Mouse (Mus musculus) stomach, embryonic 14.5 days (tissue): ENCODE measurements around the gene Klk15. TPM values are rescaled to one million over a fixed set of nuclear protein-coding genes. Genes with fewer than 3 reads are reported as not detected.
"Not testable (repeated sequence)": the region's sequence is repeated elsewhere in the genome, so short reads cannot be mapped to it uniquely, and the experiment has no call there.

Experiments used
- ATAC-seq: fragments of 200-750 bp; cut with Nextera tagmentation; 2 replicates; pipeline ENCODE4 v1.8.0; 2017; ENCODE audit warnings: low read depth, moderate TSS enrichment; ENCODE audit not compliant: insufficient number of reproducible peaks, insufficient read depth, low FRiP score
- H3K27ac ChIP-seq: fragments of 300-500 bp; sonication (generic); 2 replicates; pipeline ENCODE4 v1.5.1; 2014; ENCODE audit warnings: mild to moderate bottlenecking, low read length, moderate library complexity, mixed read lengths
- H3K27me3 ChIP-seq: fragments of 300-500 bp; sonication (generic); 2 replicates; pipeline ENCODE4 v1.6.1; 2014; ENCODE audit warnings: low read length, control low read depth, mixed read lengths; ENCODE audit not compliant: control insufficient read depth, insufficient read depth
- H3K36me3 ChIP-seq: fragments of 300-500 bp; sonication (generic); 2 replicates; pipeline ENCODE4 v1.6.1; 2014; ENCODE audit warnings: mild to moderate bottlenecking, control low read depth, low read length, moderate library complexity, mixed read lengths; ENCODE audit not compliant: control insufficient read depth, insufficient read depth
- H3K4me1 ChIP-seq: fragments of 300-500 bp; sonication (generic); 2 replicates; pipeline ENCODE4 v1.6.1; 2014; ENCODE audit warnings: low read length, control low read depth, mixed read lengths; ENCODE audit not compliant: control insufficient read depth, insufficient read depth
- H3K4me2 ChIP-seq: fragments of 300-500 bp; sonication (generic); replicated peaks from 2 replicates; pipeline ENCODE4 v1.6.1; 2014; ENCODE audit warnings: low read depth, low read length, control low read depth
- H3K4me3 ChIP-seq: fragments of 300-500 bp; sonication (generic); 2 replicates; pipeline ENCODE4 v1.5.1; 2014; ENCODE audit warnings: low read depth, low read length, control low read depth
- H3K9ac ChIP-seq: fragments of 300-500 bp; sonication (generic); replicated peaks from 2 replicates; pipeline ENCODE4 v1.6.1; 2014; ENCODE audit warnings: low read depth, mild to moderate bottlenecking, control low read depth, low read length, moderate library complexity, mixed read lengths
- H3K9me3 ChIP-seq: fragments of 300-500 bp; sonication (generic); 2 replicates; pipeline ENCODE4 v1.6.1; 2016; ENCODE audit warnings: low read depth, low read length, control low read depth; ENCODE audit not compliant: control insufficient read depth
- WGBS: fragments of 180-500 bp; shearing (Covaris S2); extraction: QIAGEN DNeasy Blood & Tissue Kit; methylation state at CpG from one replicate; pipeline ENCODE4 v1.1.7; 2014; 5-methylcytosine and 5-hydroxymethylcytosine counted together
- polyA plus RNA-seq: library from polyadenylated mRNA; unstranded; fragments of >200 nt; fragmentation: Nextera tagmentation; extraction: Ambion mirVana; gene quantifications from 2 replicates; pipeline ENCODE4 v1.2.1, GENCODE M21; 2014

Gene Klk15
- polyA plus RNA-seq, 1 experiment from 2014 or later, result not detected

GRCm38 (mm10) chr7:43921087-43921486 is 12.5 kb upstream of the Klk15 start:
- no peak overlapping the region for H3K27ac ChIP-seq
- no peak for ATAC-seq
- H3K36me3 ChIP-seq, result no peaks in the 10 kb centered on the region
- no peaks in the 10 kb centered on the region for H3K9me3 ChIP-seq
- no peaks in the 10 kb centered on the region for H3K27me3 ChIP-seq
- H3K4me1 ChIP-seq, result no peaks in the 10 kb centered on the region
- H3K9ac ChIP-seq, result no peak overlapping the region
- 78% methylated on average over 6 of the region's 6 CpGs for WGBS
- no peak overlapping the region for H3K4me3 ChIP-seq
- no peak overlapping the region for H3K4me2 ChIP-seq

GRCm38 (mm10) chr7:43921941-43922340 is 11.6 kb upstream of the Klk15 start:
- Histone ChIP-seq H3K4me2 (no peak overlapping the region), H3K9me3 (no peaks in the 10 kb centered on the region), H3K27me3 (no peaks in the 10 kb centered on the region), H3K4me3 (no peak overlapping the region), H3K4me1 (no peaks in the 10 kb centered on the region), H3K36me3 (no peaks in the 10 kb centered on the region), H3K9ac (no peak overlapping the region), H3K27ac (no peak overlapping the region)
- WGBS, result 80% methylated on average over 2 of the region's 2 CpGs
- no peak for ATAC-seq

- Histone ChIP-seq H3K27me3 (no peaks in the 10 kb centered on the region), H3K4me3 (no peak overlapping the region), H3K9ac (no peak overlapping the region), H3K4me1 (no peaks in the 10 kb centered on the region), H3K36me3 (no peaks in the 10 kb centered on the region), H3K9me3 (no peaks in the 10 kb centered on the region), H3K27ac (no peak overlapping the region), H3K4me2 (no peak overlapping the region)
- 71% methylated on average over 5 of the region's 5 CpGs for WGBS
- no peak for ATAC-seq
Observed at GRCm38 (mm10) chr7:43925985-43926384, 7.6 kb upstream of the Klk15 start.

GRCm38 (mm10) chr7:43928521-43928920 is 5.0 kb upstream of the Klk15 start:
- ATAC-seq, result no peak
- H3K27me3 ChIP-seq, result no peaks in the 10 kb centered on the region
- no peaks in the 10 kb centered on the region for H3K36me3 ChIP-seq
- H3K9ac ChIP-seq, result no peak overlapping the region
- WGBS, result 42% methylated on average over 4 of the region's 4 CpGs
- no peak overlapping the region for H3K27ac ChIP-seq
- H3K4me2 ChIP-seq, result no peak overlapping the region
- no peak overlapping the region for H3K4me3 ChIP-seq
- no peaks in the 10 kb centered on the region for H3K9me3 ChIP-seq
- H3K4me1 ChIP-seq, result no peaks in the 10 kb centered on the region

GRCm38 (mm10) chr7:43932337-43932736 is 1.2 kb upstream of the Klk15 start:
- WGBS, result 64% methylated on average over 4 of the region's 4 CpGs
- Histone ChIP-seq H3K4me1 (no peaks in the 10 kb centered on the region), H3K9ac (no peak overlapping the region), H3K4me2 (no peak overlapping the region), H3K27me3 (no peaks in the 10 kb centered on the region), H3K27ac (no peak overlapping the region), H3K36me3 (no peaks in the 10 kb centered on the region), H3K4me3 (no peak overlapping the region), H3K9me3 (no peaks in the 10 kb centered on the region)
- ATAC-seq, result no peak

GRCm38 (mm10) chr7:43934747-43935146 is 1.2 kb downstream of the Klk15 start:
- Histone ChIP-seq H3K36me3 (no peaks in the 10 kb centered on the region), H3K27ac (no peak overlapping the region), H3K9ac (no peak overlapping the region), H3K27me3 (no peaks in the 10 kb centered on the region), H3K4me2 (no peak overlapping the region), H3K9me3 (no peaks in the 10 kb centered on the region), H3K4me3 (no peak overlapping the region), H3K4me1 (no peaks in the 10 kb centered on the region)
- 56% methylated on average over 3 of the region's 3 CpGs for WGBS
- no peak for ATAC-seq

- ATAC-seq, result no peak
- Histone ChIP-seq H3K36me3 (no peaks in the 10 kb centered on the region), H3K27me3 (no peaks in the 10 kb centered on the region), H3K27ac (no peak overlapping the region), H3K9me3 (no peaks in the 10 kb centered on the region), H3K4me1 (no peaks in the 10 kb centered on the region), H3K9ac (no peak overlapping the region), H3K4me3 (no peak overlapping the region), H3K4me2 (no peak overlapping the region)
- 79% methylated on average over 14 of the region's 14 CpGs for WGBS
Observed at GRCm38 (mm10) chr7:43936551-43936950, 3.0 kb downstream of the Klk15 start.

- 57% methylated on average over 3 of the region's 3 CpGs for WGBS
- not testable (repeated sequence) for H3K27ac ChIP-seq, H3K27me3 ChIP-seq, H3K4me1 ChIP-seq, H3K9ac ChIP-seq, H3K4me2 ChIP-seq, H3K36me3 ChIP-seq, ATAC-seq, H3K9me3 ChIP-seq, H3K4me3 ChIP-seq
Observed at GRCm38 (mm10) chr7:43942293-43942692, 8.8 kb downstream of the Klk15 start.

- H3K4me1 ChIP-seq, result no peaks in the 10 kb centered on the region
- no peak overlapping the region for H3K27ac ChIP-seq
- 87% methylated on average over 3 of the region's 3 CpGs for WGBS
- H3K27me3 ChIP-seq, result no peaks in the 10 kb centered on the region
- H3K9me3 ChIP-seq, result no peaks in the 10 kb centered on the region
- no peaks in the 10 kb centered on the region for H3K36me3 ChIP-seq
- no peak overlapping the region for H3K4me2 ChIP-seq
- no peak overlapping the region for H3K4me3 ChIP-seq
- no peak for ATAC-seq
- H3K9ac ChIP-seq, result no peak overlapping the region
Observed at GRCm38 (mm10) chr7:43944727-43945264, 11.3 kb downstream of the Klk15 start.
